Mouse (Mus musculus): Measurements from ENCODE around the gene Mlf1. TPM values are rescaled to one million over a fixed set of nuclear protein-coding genes. Genes with fewer than 3 reads are reported as not detected.

Gene Mlf1
- total and polyA plus RNA-seq, 3 experiments, result 6.9 to 7.8 TPM; not detected in 1

- Histone ChIP-seq H3K27ac (ENCODE audit: control insufficient read depth, low read depth, low read length) (no peak overlapping the region), H3K27me3 (ENCODE audit: control insufficient read depth in 1 of 2, insufficient read depth in 2 of 2, low read length in 2 of 2) (peaks cover 0 to 4% of the 10 kb centered on the region in 2 experiments; a peak in 3 of 4 replicates), H3K36me3 (ENCODE audit: control insufficient read depth in 1 of 2, insufficient read depth in 2 of 2, low read length in 2 of 2) (no peaks in the 10 kb centered on the region), H3K4me1 (ENCODE audit: control insufficient read depth in 1 of 2, insufficient read depth in 2 of 2, low read length in 2 of 2) (no peaks in the 10 kb centered on the region), H3K9me3 (replicated peaks; ENCODE audit: insufficient read depth, low read length) (no peaks in the 10 kb centered on the region), H3K79me2 (ENCODE audit: control insufficient read depth, insufficient read depth, low read length, poor library complexity) (no peaks in the 10 kb centered on the region), H3K4me3 (ENCODE audit: control insufficient read depth in 1 of 2, insufficient read depth in 1 of 2, low read depth in 2 of 2, low read length in 2 of 2) (no peak overlapping the region), H3K9ac (ENCODE audit: control insufficient read depth, low read depth, low read length, poor library complexity, severe bottlenecking) (no peak overlapping the region)
- no peak for TF ChIP-seq MXI1 (IDR thresholded peaks at IDR 0.05; ENCODE audit: low read depth, low read length)
- no peak for TF ChIP-seq CTCF (IDR thresholded peaks at IDR 0.05 in 2 of 3, conservative IDR thresholded peaks at IDR 0.05 in 1 of 3; ENCODE audit: control insufficient read depth in 1 of 3, insufficient read depth in 1 of 3, low read depth in 2 of 3, low read length in 3 of 3, poor library complexity in 1 of 3, severe bottlenecking in 1 of 3)
- no peak for TF ChIP-seq POLR2A (IDR thresholded peaks at IDR 0.05; ENCODE audit: control insufficient read depth in 1 of 2, insufficient read depth in 1 of 2, low read depth in 1 of 2, low read length in 2 of 2, poor library complexity in 1 of 2)
- no peak for TF ChIP-seq TBP (IDR thresholded peaks at IDR 0.05; ENCODE audit: low read depth, low read length)
- no peak for TF ChIP-seq RAD21 (IDR thresholded peaks at IDR 0.05; ENCODE audit: low read depth, low read length)
- no peak for TF ChIP-seq BHLHE40 (IDR thresholded peaks at IDR 0.05; ENCODE audit: borderline replicate concordance, low read depth, low read length)
- no peak for TF ChIP-seq NELFE (IDR thresholded peaks at IDR 0.05; ENCODE audit: low read depth, low read length)
- no peak for TF ChIP-seq GATA1 (IDR thresholded peaks at IDR 0.05; ENCODE audit: low read depth, low read length)
- TF ChIP-seq ELF1 (IDR thresholded peaks at IDR 0.05; ENCODE audit: low read depth, low read length), result no peak
- DNase-seq (ENCODE audit: low read depth, low spot score), result no peak
Measured at GRCm38 (mm10) chr3:67366087-67366892, 7.6 kb upstream of the Mlf1 start.

DNA sequence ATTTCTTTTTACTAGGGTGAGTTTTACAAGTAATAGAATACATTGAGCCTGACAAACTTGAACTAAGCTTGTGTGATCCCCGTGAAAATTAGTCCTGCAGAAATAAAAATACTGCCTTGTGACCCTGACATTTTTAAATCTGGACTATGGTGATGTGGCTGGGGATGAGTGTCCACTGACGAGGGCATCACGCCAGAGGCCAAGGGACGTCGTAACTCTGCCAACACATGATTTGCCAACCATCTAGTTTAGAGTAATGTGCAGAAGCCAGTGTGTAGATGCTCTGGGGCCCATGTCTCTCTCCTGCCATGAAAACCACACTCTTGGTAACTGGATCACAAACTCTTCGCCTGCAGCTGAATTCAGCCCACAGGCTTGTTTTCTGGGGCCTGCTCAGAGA lies 6.4 kb upstream of the Mlf1 start:
- no peak overlapping the region for H3K27ac ChIP-seq (ENCODE audit: control insufficient read depth, low read depth, low read length)
- no peaks in the 10 kb centered on the region for H3K36me3 ChIP-seq (ENCODE audit: control insufficient read depth in 1 of 2, insufficient read depth in 2 of 2, low read length in 2 of 2)
- H3K27me3 ChIP-seq (ENCODE audit: control insufficient read depth in 1 of 2, insufficient read depth in 2 of 2, low read length in 2 of 2), result peaks cover 0 to 4% of the 10 kb centered on the region in 2 experiments
- H3K9ac ChIP-seq (ENCODE audit: control insufficient read depth, low read depth, low read length, poor library complexity, severe bottlenecking), result no peak overlapping the region
- H3K79me2 ChIP-seq (ENCODE audit: control insufficient read depth, insufficient read depth, low read length, poor library complexity), result no peaks in the 10 kb centered on the region
- TF ChIP-seq MYC (IDR thresholded peaks at IDR 0.05; ENCODE audit: low read depth, low read length), result no peak
- no peak for TF ChIP-seq MAFK (IDR thresholded peaks at IDR 0.05; ENCODE audit: borderline replicate concordance, low read depth, low read length)
- TF ChIP-seq SIN3A (IDR thresholded peaks at IDR 0.05; ENCODE audit: low read length), result no peak
- TF ChIP-seq POLR2A (IDR thresholded peaks at IDR 0.05; ENCODE audit: control insufficient read depth in 1 of 2, insufficient read depth in 1 of 2, low read depth in 1 of 2, low read length in 2 of 2, poor library complexity in 1 of 2), result no peak
- TF ChIP-seq MXI1 (IDR thresholded peaks at IDR 0.05; ENCODE audit: low read depth, low read length), result no peak
- no peak overlapping the region for H3K4me3 ChIP-seq (ENCODE audit: control insufficient read depth in 1 of 2, insufficient read depth in 1 of 2, low read depth in 2 of 2, low read length in 2 of 2)
- DNase-seq (ENCODE audit: low read depth, low spot score), result no peak
- H3K4me1 ChIP-seq (ENCODE audit: control insufficient read depth in 1 of 2, insufficient read depth in 2 of 2, low read length in 2 of 2), result no peaks in the 10 kb centered on the region
- no peaks in the 10 kb centered on the region for H3K9me3 ChIP-seq (replicated peaks; ENCODE audit: insufficient read depth, low read length)

DNA sequence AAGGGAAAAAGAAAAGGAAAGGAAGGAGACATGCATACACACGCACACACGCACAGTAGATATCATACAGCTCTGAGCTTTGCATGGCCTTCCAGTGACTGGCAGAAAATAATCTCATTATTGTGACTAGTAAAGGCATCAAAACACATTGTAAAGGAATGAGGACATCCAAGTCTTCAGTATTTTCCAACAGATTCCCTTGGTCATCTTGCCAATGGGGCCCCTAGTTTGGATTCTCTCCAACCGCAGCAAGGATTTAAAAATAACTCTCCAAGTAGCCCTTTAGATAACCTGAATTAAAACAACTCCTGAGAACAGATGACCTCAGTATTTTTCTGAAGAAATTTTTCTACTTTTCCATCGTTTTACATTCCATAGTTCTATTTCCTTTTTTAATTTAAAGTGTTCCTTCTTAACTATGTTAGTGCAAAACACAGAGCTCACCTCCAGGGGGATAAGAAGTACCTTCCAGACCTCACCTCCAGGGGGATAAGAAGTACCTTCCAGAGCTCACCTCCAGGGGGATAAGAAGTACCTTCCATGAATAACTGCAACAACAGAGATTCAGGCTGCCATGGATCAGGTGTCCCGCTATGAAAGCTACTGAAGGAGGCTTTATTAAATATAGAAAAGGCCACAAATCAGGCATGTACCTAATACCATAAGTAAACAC lies 4.4 kb upstream of the Mlf1 start:
- H3K79me2 ChIP-seq (ENCODE audit: control insufficient read depth, insufficient read depth, low read length, poor library complexity), result no peaks in the 10 kb centered on the region
- H3K9ac ChIP-seq (ENCODE audit: control insufficient read depth, low read depth, low read length, poor library complexity, severe bottlenecking), result no peak overlapping the region
- DNase-seq (ENCODE audit: low read depth, low spot score), result peak; percentile 32
- H3K4me3 ChIP-seq (ENCODE audit: control insufficient read depth in 1 of 2, insufficient read depth in 1 of 2, low read depth in 2 of 2, low read length in 2 of 2), result no peak overlapping the region
- H3K4me1 ChIP-seq (ENCODE audit: control insufficient read depth in 1 of 2, insufficient read depth in 2 of 2, low read length in 2 of 2), result 0 out of 4 replicates have a peak, but pooled peaks cover 0 to 2% of the 10 kb centered on the region in 2 experiments
- no peak for TF ChIP-seq RCOR1 (IDR thresholded peaks at IDR 0.05; ENCODE audit: low read depth, low read length)
- TF ChIP-seq ZKSCAN1 (IDR thresholded peaks at IDR 0.05; ENCODE audit: low read depth, low read length), result no peak
- peak in 1 of 3 experiments; percentile 19; a peak in 1 of 6 replicates for TF ChIP-seq CTCF (IDR thresholded peaks at IDR 0.05 in 2 of 3, conservative IDR thresholded peaks at IDR 0.05 in 1 of 3; ENCODE audit: control insufficient read depth in 1 of 3, insufficient read depth in 1 of 3, low read depth in 2 of 3, low read length in 3 of 3, poor library complexity in 1 of 3, severe bottlenecking in 1 of 3)
- peaks cover 0 to 5% of the 10 kb centered on the region in 2 experiments; a peak in 2 of 4 replicates for H3K36me3 ChIP-seq (ENCODE audit: control insufficient read depth in 1 of 2, insufficient read depth in 2 of 2, low read length in 2 of 2)
- H3K9me3 ChIP-seq (replicated peaks; ENCODE audit: insufficient read depth, low read length), result no peaks in the 10 kb centered on the region
- peaks cover 0 to 4% of the 10 kb centered on the region in 2 experiments for H3K27me3 ChIP-seq (ENCODE audit: control insufficient read depth in 1 of 2, insufficient read depth in 2 of 2, low read length in 2 of 2)
- H3K27ac ChIP-seq (ENCODE audit: control insufficient read depth, low read depth, low read length), result no peak overlapping the region
